Mouse (Mus musculus) layer of hippocampus, adult 9-10 months (tissue): Measurements from ENCODE around the gene Actb.
A peak's percentile ranks its signal among the peaks of the same experiment; 100 is the strongest.
"Not testable (repeated sequence)": the region's sequence is repeated elsewhere in the genome, so short reads cannot be mapped to it uniquely, and the experiment has no call there.

Experiments used
- DNase-seq: peaks from one replicate; pipeline ENCODE4 v3.0.0; 2022; ENCODE audit warnings: low spot score

Actb gene

DNA sequence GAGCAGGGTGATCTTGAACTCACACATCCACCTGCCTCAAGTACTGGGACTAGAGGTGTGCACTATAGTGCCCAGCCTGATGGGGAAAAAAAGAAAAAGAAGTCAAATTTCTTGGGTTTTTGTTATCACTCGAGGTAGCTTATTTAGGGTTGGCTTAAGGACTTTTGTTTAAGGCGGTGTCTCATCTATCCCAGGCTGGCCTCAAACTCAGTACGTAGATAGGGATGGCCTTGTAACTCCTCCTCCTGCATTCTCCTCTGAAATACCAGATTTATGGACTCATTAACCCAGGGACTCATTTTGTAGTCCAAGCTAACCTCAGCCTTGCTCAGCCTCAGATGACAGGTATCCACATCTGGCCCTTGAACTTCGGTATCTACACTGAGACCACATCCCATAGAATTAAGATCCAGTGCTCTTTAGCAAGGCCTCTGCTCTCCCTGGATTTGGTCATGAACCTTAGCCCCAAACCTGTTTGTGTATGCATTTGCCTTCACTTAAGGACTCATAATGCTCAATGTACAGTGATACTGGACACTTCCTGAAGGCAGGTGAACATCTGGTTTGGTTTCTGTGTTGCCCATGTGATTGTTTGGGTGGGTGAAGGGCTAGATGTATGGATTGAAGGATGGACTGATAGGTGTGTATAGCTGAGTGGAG, 4.6 kb downstream of the Actb start:
- DNase-seq: no peak

DNA sequence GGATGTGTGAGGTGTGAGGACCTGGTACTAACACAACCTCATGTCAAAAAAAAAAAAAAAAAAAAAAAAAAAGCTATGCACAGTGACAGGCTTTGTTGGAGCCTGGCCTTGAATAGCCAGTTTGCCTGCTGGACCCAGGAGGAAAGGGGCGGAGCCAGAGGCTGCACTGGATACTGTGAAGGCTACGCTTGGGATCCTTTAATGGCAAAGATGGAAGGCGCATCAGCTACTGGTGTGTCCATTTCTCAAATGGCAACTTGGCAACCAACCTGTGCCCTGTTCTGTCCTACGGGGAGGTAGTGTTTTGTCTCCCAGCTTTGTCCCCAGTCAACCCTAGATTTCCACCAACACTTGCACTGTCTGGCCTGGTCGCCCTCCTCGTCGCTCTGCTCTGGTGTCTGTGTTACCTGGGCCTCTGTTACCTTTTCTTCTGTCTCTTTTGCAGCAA, 5.2 kb downstream of the Actb start:
- DNase-seq: no peak

DNA sequence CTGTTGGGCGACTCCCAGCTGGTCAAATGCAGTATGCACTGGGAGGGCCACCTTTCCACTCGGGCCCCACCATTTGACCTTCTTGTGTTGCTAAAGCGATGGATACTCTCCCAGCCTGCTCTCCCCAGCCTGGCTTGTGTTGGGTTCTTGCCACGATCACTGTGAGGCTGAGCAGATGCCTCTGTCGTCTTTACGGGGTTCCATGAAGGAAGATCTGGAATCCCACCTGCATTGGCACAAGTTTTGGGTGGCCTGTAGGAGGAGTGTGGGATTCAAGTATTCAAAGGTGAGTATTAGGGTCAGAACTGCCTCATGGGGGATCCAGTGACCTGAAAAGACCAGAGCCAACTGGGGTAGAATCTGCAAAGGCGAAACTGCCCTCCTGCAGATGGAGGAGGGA, 5.9 kb downstream of the Actb start:
- no peak for DNase-seq

DNA sequence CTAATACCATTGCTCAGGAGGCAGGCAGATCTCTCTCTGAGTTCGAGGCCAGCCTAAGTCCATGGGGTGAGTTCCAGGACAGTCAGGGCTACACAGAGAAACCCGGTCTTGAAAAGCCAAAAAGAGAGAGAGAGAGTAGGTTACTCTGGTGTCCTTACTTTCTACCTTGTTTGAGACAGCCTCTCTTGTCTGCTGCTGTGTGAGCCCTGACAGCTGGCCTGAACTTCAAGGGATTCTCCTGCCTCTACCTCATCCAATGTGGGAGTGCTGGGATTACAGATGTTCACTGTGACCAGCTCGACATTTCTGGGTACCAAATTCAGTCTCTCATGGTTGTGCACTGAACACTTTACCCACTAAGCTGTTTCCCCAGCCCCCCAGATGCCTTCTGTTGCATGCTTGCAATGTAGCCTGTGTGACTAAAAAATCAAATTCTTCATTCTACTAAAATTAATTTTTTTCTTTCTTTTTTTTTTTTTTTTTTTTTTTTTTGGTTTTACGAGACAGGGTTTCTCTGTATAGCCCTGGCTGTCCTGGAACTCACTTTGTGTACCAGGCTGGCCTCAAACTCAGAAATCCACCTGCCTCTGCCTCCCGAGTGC, 6.5 kb downstream of the Actb start:
- DNase-seq: no peak

DNA sequence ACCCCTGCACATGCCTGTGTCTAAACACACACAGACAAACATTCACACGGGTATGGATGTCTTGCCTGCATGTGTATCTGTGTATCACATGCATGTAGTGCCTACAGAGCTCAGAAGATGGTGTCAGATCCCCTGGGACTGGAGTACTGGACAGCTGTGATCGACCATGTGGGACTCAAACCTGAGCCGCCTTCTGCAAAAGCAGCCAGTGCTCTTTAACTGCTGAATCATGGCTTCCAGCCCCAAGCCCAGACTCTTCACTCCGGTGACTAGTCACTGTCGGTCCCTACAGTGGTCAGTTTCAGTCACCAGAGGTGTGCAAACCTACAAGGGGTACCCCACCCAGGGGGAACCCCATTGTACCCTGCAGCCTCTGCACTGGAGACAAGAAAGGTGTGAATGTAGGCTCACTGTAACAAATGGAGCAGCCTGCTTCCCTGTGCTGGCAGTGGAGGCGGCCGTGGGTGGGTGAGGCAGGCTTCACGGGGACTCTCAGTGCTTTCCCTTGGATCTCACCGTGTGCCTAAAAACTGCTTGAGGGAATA, 7.4 kb downstream of the Actb start:
- no peak for DNase-seq

DNA sequence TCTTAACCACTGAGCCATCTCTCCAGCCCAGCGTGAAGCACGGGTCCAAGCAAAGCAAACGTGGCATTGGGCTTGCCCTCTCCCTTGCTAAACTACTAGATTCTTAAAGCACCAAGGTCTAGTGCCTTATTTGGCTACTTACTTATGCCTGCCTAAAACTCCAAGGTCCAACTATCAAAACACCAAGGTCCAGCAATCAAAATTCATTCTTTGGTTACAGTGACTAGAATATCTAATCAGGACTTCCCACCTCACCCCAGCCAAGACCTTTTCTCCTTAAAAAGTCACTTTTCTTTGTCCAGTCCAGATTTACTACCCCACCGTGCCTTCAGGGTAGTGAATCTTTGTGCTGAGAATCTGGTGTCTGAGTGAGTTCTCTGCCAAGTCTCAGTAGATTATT, 8.2 kb downstream of the Actb start:
- DNase-seq: no peak

DNA sequence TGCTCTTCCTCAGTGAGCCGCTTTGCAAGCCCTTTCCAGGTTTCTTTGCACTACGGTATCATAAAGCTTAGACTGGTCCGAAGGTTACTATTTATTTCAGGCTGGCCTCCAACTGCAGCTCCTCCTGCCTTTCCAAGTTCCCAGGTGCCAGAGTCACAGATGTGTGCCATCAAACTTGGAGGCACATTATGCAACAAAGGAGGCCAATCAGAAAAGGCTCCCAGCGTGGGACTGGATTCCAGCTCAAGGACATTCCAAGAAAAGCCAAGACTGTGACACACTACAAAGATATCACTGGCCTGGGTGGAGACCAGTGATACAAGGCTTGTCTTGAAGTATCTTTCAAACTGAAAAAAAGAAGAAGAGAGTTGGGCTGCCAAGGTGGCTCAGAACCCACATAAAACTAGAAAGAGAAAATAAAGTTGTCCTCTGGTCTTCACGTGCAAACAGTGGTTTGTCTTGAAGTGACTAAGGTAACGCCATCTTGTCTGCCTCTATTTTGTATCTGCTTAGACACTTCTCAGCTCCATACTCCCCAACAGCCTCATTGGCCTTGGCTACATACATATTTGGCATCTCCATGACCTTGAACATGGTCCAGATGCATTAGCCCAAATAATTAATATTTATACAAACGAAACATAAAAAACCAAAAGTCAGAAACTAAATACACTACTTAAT, 8.8 kb downstream of the Actb start:
- no peak for DNase-seq

DNA sequence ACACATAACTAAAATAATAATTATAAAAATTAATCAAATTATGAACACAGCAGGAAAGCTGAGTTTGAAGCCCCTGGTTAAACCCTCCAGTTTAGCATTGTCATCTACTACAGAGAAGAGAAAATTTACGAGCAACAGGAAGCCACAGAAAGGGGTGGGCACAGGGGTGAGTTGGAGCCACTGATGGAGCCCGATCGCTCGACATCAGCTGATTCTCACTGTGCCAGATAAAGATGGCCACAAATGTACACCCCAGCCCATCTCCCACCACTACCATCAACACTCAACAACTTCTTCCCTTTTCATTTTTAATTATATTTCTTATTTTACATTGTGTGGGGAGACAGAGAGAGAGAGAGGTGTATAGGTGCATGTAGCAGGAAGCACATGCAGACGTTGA, 9.8 kb downstream of the Actb start:
- no peak for DNase-seq

DNA sequence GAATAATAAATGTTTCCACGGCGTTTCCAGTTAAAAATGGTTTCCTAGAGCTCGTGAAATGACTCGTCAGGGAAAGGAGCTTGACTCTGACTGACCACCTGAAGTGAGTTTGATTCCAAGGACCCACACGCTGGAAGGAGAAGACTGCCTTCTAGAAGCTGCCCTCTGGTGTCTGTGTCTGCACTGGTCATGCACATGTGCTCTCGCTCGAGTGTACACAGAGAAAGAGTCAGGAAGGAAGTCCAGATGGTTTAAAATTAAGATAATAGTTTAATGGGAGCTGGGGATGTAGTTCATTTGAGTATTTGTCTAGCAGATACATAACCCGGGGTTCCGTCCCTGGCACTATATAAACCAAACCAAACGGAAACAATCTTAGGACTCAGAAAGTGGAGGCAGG, 10.4 kb downstream of the Actb start:
- no peak for DNase-seq

DNA sequence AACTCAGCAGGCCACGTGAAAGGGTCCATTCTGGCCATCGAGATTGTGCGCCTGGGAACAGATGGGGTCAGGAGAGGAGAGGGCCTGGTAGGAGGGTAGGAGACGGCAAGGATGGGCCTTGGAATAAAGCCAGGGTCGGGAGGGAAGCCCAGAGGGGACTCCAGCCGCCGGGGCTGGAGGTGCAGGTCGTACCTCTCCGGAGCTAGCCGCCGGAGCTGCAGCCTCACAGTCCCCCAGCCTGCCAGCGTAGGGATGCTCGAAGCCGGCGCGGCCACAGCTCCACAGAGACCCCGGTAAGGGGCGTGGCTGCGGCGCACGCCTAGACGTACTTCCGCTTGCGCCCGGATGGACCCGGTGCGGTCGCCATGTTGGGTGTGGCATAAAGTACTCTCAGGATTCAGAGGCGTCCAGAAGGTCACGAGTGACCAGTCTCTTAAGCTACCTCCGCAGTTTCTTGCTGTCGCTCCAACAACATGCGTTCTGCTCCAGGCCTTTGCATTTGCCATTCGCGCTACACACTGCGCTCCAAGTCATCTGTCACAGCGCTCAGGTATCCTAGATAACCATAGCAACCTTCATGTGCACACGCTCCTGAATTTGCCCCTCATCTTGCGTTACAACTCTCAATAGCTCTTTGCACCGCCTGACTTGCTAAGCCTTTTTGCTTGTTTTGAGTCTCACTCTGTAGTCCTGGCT, 11.5 kb downstream of the Actb start, which contains the start of gene Fbxl18:
Gene Fbxl18 (minus strand): TSS at position 504 of the 696 bp plus-strand sequence.
- no peak for DNase-seq

DNA sequence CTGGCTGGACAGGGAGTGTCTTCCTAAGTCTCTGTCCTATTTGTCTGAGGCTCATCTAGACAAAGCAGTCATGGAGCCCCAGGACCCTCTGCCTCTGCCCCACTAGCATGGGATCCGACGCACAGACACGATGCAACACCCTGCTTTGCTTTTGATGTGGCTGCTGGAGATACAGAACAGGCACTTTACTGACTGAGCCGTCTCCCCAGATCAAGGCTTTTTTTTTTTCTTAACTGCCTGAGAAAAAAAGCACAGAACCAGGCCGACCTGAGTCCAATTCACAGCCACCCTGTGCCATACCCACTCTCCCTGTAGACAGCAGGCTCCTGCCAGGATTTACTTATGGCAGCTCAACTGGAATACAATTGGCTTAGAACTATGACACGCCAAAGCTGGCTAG, 15.2 kb downstream of the Actb start:
- DNase-seq: no peak

DNA sequence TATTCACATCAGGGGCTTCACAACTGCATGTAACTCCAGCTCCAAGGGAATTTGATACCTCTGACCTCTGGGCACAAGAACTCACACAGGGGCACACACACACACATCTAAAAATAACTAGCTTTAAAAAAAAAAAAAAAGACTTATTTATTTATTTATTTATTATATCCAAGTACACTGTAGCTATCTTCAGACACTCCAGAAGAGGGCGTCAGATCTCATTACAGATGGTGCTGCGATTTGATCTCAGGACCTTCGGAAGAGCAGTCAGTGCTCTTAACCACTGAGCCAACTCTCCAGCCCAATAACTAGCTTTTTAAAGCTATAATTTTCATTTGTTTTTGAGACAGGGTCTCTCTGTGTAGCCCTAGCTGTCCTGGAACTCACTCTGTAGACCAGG, 19.0 kb downstream of the Actb start:
- not testable (repeated sequence) for DNase-seq

DNA sequence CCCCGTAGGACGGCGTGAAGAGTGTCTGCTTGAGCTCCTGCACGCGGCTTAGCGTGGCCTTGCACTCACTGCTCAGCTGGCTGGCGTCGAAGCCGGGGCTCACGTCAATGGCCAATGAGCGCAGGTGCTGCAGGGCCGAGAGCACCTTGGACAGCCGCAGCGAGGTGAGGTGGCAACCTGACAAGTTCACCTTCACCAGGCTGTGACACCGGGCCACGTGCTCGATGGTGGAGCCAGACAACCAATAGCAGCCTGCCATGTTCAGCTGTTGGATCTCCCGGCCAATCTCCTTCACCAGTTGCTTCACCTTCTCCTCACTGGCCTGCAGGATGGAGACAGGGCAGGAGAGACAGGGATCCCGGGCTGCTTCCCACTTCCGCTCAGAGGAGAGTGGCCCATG, 19.8 kb downstream of the Actb start:
- DNase-seq: no peak

DNA sequence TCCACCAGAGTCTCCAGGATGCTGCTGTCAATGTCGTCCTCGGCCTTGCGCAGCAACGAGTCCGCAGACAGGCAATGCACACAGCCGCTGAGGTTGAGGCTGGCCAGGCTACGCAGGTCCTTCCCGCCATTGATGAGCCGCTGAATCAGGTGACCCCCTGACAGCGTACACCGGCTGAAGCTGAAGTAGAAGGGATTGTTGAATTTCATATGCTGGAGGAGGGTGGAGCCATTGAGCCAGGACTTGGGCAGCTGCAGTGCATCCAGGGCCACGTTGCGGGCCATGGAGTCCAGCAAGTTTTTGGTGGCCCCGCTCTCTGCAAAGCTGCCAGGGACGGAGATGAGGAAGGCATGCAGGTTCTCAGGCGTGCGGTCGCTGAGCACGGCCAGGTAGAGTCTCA, 20.4 kb downstream of the Actb start:
- no peak for DNase-seq

DNA sequence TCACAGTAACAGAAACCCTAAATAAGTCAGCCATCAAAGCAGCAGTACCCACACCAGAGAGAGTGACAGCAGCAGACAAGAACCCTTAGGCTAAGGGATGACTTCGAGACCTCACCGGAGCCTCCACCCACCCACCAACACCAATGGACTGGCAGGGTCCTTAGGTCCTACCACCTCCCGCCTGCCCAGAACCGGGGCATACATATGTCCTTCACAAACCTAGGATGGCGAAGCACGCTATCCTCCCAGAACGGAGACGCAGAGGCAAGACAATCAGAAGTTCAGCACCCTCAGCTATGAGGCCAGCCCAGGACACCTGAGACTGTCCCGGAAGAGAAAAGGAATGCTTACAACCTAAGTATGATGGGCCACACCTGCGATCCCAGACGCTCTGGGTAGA, 24.1 kb downstream of the Actb start:
- DNase-seq: no peak

DNA sequence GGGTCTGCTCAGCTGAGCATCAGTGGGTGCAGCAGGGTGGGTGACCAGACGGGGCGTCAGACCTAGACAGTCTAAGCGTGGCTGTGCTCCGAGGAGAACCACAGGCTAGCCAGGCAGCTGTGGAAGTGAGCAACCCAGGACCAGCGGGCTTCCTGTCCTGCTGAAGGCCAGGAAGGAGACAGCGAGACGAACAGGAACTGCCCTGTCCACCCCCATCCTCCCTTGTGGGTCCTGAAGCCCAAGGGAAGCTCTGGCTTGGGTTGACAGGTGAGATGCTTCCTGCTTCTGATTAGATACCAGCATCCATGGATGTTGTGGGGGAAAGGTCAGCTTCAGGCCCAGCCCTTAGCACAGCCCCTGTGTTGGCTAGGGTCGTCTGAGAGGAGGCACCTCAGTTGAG, 24.6 kb downstream of the Actb start:
- DNase-seq: no peak

DNA sequence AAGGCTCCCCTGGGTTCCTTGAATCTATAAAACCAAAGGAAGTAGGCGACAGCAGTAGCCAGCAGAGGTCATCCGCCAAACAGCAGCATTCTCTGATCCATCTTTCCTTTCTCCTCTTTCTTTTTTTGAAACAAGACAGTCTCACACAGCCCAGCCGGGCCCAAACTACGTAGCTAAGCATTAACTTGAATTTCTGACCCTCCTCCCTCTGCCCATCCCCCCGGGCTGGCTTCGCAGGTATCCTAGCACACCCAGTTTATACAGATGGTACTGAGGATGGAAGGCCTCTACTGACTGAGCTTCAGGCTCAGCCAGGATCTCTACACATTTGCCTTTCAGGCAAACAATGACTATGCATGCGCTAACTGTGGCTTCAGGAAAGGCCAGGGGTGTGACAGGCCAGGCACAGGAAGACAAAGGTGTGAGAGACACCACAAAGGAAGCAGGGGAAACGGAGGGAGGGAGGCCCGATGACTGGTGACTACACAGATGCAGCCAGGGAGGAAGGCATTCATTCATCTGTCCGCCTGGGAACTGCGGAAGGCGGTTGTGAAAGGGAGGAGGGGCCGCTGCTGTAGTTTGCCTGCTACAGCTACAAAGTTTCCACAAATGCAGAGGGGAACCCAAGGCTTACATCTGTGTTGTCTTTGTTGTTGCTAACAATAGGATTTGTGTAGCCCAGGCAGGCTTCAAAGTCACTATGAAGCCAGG, 25.6 kb downstream of the Actb start:
- no peak for DNase-seq

DNA sequence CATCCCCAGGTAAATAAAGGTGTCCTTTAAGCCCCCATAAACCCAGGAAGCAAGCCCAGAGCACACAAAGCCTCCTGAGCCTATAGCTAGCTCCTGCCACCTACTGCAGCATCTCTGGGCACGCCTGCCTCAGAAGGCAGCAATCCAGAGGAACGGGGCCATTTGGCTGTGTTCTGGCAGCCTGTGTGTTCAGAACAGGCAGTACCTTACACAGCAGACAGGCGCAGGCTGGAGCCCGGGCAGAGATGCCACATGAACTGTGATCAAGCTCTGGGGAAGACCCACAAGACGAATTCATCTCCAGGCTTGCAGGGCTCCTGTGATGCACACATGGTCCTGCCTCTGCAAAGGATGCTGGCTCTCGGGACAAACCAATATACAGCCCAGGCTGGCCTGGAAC, 26.3 kb downstream of the Actb start:
- no peak for DNase-seq

DNA sequence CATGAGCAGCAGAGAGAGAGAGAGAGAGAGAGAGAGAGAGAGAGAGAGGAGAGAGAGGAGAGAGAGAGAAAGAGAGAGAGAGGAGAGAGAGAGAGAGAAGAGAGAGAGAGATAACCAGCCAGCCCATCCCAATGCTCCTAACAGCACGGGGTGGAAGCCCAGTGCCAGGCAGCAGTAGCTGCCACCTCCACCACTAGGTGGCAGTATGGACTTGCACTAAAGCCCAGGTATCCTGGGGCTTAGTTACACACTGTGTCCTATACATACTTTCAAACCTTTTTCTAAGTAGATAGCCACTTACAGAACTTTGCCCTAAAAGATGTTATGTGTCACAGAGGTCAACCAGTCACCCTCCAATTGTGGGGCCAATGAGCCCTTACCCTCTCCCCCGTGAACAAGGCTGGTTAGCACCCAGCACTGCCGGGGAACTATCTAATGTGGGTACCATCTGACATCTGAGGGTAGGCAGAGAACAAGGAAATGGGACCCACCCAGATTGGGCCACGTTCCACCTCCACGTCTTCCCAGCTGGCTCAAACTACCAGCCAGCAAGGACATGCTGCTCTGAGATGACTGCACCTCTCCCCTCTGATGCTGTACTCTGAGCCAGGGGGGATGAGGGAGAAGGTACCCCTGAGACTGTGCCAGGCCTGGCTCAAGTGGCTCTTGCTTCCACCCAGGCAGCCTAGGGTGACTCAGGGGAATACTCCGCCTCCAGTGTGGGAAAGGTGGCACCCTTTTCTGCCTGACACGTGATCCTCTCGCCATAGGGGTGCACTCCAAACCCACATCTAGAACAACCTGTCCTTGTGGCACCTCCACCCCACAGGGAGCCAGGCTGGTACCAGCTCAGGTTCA, 27.0 kb downstream of the Actb start:
- peak; percentile 80 for DNase-seq

DNA sequence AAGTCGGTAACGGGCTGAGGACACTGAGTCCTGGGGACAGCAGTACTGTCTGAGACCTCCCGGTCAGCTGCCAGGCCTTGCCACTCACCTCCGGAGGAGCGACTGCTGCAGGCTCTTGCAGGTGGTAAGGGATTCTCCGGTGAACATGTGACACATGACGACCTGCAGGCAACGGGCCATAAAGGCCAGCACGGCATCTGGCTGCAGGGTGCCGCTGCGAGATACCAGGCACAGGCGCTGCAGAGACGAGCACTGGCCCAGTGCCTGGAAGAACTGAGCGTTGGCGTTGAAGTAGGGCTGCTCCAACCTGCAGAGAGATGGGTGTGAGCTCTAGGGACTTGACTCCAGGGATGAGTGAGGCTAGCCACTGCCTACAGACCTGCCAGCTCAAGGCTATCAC, 28.0 kb downstream of the Actb start:
- DNase-seq: no peak
